Mouse (Mus musculus): ENCODE results near the gene Tango2.
"Not testable (repeated sequence)": the region's sequence is repeated elsewhere in the genome, so short reads cannot be mapped to it uniquely, and the experiment has no call there.

Gene Tango2

DNA sequence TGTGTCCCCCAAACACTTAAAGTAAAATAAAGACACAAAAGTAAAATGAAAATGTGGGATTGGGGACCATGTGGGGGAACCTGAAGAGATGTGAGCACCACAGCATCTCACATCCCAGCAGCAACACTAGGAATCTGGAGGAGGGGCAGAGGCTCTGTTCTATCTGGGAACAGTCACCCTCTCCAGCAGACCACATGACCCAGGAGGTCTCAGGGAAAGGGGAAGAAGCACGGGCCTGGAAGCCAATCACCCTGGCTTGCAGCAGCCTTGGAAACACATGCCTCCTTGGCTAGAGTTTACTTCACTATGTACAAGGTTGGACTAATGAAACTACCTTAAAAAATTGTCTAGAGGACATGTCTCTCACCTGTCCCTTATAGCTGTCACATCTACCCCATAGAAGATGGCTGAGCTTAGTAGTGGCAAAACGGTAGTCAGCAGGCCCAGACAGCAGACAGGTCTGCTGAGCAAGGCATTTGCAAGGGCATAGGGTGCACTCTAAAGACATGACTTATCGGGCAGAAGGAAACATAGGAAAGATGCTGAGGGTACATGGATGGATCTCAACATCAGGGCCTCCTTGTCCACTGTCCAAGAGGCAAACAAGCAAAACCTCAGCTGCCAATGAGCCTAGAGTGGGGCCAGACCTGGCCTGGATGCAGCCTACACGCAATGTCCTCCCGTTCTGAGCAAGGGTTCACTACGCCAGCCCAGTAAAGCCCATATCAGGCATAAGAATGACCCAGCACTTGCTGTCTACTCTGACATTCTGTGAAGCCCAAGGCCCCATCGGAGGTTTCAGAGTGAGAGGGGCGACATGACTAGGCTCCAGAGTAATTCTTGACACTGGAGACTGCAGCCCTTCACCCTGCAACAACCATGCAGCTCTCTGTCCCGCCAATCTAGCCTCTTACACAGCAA lies 5.0 kb downstream of the Tango2 start:
- no peak for DNase-seq (ENCODE audit: low spot score)

DNA sequence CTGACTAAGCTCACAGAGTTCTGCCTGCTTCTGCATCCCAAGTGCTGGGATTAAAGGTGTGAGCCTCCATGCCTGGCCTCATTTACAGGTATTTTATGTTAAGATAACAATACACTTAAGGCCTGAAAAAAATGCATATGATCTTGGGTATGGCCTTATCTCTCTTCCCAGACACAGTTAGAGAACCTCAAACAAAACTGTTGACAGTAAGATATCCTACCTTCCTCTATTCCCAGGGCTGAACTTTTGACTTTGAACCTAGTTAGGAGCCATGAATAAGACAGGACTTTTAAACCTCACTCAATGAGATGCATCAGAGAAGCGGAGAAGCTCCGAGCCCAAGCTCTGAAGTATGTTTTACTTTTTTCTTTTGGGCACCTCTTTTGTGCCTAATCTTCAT lies 5.8 kb downstream of the Tango2 start:
- no peak for DNase-seq (ENCODE audit: low spot score)

DNA sequence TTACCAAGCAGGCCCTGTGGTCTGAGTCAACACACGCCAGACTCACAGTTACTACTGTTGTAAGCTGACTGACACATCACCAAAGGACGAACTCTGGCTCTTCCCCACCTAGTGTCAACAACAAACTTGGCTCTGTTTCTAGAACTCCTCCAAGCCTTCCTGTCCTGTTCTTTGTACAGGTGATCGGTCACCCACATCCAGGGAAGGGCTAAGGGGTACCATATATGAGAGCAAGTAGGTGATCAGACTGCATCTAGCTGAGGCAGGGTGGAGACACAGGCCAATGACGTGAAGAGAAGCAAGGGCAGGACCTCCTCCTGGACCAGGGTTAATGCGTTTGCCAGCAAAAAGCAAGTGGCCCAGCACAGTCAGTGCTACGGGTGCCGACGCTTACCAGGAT lies 6.3 kb downstream of the Tango2 start:
- no peak for DNase-seq (ENCODE audit: low spot score)

DNA sequence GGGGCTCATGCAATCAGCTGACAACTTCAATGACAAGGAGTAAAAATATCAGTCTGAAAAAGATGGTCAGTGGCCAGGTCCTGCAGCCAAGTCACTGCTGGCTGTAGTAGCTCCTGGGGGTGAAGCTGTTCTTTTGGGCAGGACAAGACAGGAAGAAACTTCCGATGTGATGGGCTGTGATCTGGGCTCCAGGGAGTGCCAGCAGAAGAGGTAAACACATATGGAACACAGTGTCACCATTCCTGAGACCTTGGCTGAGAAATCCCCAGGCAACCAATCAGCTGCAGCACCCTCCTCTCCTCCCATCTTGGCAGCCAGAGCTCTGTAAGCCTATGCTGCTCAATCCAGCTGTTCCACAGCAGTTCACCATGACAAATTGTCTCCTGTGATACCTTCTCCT lies 8.0 kb downstream of the Tango2 start:
- no peak for DNase-seq (ENCODE audit: low spot score)

DNA sequence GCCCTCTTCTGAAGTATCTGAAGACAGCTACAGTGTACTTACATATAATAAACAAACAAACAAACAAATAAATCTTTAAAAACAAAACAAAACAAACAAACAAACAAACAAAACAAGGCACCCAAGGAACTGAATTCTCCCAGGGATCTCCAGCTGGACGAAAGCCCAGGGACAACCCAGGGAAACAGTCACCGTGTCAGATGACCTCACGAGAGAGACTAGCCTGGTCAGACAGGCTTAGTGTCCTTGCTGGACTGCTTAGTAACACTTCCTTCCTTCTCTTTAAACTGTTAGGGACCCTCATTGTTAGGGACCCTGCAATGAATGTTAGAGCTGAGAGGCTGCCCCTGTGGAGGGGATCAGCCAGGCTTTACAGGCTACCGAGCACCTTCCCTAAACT lies 10.6 kb downstream of the Tango2 start:
- no peak for DNase-seq (ENCODE audit: low spot score)

DNA sequence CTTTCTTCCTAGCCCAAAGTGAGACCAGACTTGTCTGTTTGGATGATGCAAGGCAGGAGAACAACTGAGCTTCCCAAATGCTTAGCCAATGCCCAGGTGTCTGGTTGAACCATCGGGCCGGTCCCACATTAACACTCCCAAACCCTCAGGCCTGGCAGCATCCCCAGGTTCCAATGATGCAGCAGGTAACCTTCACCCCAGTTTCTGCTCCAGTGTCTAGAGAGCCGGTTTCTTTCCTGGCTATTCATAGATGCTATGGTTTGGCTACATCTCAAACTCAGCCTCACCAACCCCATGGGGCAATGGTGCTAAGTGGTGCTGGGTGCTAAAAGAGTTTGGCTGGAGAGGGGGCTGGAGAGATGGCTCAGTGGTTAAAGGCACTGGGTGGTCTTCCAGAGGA lies 11.9 kb downstream of the Tango2 start:
- no peak for DNase-seq (ENCODE audit: low spot score)

DNA sequence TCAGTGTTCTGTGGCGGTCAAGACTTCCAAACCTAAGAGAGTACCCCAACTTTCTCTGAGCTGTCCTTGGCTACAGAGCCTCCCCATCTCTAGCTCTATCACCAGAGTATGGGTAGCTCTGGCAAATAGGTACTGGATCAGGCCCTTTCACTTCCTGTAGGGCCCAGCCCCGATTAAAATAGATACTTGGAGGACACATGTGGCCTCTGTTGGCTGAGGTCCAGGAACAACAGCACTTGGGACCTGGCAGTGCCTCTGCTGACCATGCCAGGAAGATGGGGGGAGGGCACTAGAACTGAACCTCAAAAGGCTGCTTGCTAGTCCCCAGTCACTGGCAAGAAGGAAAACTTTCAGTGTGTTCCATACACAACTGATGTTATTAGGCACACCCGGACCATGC lies 13.9 kb downstream of the Tango2 start:
- DNase-seq (ENCODE audit: low spot score) = no peak

DNA sequence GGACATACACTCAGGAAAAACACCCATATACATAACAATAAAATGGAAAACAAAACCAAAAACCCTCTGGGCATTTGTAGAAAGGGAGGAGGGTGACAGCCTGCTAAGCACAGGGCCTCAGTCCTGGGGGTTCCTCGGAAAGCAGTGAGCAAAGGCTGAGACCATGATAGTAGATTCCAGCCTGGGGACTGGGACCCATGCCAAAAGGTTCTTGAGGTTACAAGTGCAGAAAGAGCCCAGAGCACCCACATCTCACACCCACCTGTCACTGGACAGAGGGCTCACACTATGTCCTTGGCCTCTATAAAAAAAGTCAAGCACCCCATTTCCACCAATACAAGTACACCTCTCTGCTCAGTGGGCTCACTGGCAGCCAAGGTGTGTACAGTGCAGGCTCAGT lies 19.4 kb downstream of the Tango2 start:
- DNase-seq (ENCODE audit: low spot score) = no peak

DNA sequence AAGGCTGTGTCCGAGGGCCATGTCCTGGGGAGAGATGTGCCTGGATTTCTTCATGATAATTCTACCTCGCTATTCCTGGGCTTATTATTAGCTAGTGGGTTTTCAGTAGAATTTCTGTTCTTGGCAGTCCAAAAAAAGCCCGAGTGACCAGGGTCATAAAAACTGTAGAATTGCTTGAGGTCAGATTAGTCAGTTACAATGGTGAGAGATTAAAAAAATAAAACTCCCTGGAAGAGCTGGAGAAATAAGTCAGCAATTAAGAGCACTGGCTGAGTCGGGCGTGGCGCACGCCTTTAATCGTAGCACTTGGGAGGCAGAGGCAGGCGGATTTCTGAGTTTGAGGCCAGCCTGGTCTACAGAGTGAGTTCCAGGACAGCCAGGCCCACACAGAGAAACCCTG lies 20.0 kb downstream of the Tango2 start:
- no peak for DNase-seq (ENCODE audit: low spot score)

DNA sequence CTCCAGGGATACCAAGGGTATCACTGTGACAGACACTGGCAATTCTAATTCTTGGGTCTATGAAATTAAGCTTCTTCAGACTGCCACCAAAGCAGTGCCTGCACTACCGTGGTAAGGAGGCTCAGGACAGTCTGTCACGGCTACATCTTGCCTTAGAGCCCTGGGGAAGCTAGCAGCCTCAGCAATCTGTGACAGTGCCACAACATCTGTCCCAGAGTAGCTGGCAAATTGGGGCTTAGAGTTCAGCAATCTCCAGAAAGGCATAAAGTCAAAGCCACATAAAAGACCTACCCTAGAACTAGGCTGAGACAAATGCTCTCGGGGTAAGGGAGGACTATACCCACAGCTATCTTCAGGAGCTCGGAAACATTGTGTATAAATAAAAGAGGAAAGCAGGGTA lies 22.2 kb downstream of the Tango2 start:
- no peak for DNase-seq (ENCODE audit: low spot score)

DNA sequence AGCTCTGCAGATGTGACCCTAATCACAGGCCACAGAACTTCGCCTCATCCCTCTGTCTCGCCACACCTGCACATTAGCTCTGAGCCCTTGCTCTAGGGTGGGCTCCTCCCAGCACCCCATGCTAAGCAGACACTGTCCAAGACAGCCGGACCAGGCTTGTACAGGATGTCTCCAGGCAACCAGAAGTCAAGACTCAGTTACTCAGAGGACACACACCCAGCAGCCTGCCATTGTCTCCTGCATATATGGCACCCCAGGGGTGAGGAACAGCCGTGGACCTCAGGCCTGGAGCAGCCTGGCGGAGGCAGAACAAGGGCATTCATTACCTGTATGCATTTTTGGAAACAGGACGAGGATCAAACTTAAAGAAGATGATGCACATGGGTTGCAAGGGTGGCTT lies 23.9 kb downstream of the Tango2 start:
- no peak for DNase-seq (ENCODE audit: low spot score)

DNA sequence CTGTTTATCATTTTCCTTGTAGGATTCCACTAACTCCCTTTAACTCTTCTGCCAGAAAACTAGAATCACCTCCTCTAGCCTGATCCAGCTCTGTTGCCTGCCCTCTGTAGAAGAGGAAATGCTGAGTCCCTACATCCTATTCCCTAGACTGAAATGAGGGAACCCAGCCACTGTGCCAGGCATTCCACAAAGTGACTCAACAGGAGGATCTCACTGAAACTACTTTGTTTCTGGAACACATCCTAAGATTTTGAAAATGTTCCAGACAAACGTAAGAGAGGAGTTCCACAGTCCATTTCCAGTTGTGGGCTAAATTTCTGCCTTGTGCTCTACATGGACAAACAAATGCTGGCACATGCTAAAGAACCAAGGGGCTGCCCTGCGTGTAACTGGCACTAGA lies 24.4 kb downstream of the Tango2 start:
- no peak for DNase-seq (ENCODE audit: low spot score)

DNA sequence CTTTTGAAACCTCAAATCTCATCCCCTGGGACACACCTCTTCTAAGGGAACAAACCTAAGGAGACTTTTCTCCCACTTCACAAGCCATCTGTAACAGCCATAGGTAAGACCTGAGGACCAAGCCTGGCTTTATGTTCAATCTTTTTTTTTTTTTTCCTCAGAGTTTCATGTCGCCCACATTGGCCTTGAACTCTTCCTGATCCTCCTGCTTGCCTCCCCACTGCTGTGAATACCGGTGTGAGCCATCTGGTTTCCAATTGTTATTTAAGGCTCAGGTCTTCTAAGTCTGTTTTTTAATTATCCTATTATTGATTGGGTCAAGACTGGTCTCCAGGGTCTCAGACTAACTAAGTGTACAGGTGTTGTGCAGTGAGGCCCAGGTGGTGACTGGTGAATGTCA lies 26.5 kb downstream of the Tango2 start:
- no peak for DNase-seq (ENCODE audit: low spot score)

DNA sequence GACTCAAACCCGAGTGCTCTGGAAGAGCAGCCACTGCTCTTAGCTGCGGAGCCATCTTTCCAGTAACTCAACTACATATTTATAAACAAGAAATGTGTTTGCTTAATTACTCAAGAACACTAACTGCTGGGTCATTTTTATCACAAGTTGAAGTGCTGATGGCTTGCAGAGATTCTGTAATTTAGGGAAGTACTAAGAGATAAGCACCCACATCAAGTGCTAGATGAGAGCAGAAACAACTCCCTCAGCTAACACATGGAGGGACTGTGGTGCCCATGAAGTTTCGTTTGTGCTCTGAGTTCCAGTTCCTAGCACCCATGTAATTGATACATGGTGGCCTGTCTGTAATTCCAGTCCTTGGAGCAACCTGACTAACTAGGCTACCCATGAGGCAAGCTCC lies 28.9 kb downstream of the Tango2 start:
- no peak for DNase-seq (ENCODE audit: low spot score)

DNA sequence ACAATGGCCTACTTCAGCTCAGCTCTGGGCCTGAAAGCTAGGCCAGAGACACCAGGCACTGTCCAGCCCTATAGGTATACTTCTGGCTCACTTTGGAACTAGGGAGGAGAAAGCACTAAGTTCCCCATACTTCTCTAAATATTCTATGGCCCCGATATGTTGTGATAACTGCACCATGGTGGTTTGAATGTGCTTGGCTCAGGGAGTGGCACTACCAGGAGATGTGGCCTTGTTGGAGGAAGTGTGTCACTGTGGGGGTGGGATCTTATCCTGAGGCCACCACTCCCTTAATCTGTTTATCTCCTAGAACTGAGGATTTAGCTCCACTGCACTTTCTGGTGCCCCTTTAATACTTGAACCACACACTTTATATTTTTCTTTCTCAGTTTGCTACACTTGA lies 39.7 kb downstream of the Tango2 start:
- DNase-seq (ENCODE audit: low spot score) = no peak

DNA sequence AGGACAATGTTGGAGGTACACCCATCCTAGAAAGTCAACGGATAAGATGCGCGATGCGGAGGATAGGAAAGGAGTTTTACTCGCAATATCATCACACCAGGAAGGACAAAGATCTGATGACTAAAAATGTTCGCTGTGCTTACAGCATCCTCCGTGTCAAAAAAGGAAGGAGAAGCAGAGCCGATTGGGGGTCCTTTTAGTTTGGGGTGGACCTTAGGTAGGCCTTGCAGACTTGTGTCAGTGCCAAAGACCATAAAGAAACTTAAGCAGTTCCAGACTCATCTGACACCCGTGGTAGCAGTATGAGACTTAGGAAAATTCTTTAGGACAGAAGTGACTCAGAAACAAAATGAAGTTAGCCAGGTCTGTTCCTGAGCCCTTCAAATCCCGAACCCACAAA lies 58.3 kb downstream of the Tango2 start:
- not testable (repeated sequence) for DNase-seq (ENCODE audit: low spot score)

DNA sequence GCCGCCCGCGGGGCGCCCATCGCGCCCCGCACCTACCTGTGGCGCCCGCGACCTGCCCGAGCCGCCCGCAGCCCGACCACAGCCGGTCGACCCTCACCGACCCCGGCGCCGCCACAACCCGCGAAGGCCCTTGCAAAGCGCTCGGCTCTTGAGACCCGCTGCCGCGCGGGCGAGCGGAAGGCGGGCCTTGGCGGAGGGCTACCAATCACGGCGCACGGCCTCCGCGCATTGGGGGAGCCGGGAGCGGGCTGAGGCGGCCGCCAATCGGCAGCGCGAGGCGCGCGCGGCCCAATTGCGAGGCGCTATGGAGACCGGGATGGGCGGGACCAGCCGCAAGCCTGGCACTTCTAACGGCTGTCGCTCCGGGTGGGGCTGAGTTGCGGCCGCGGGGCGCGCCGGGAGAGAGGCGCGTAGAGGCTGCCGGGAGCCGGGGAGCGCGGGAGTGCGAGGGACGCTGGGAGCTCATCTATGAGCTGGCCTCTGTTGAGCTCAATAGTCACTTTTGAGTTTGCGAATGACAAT lies 58.8 kb downstream of the Tango2 start, which contains the start of gene Dgcr8:
Dgcr8 (minus strand) TSS at position 180 of the 522 bp plus-strand sequence.
- DNase-seq (ENCODE audit: low spot score) = peak; percentile 99

DNA sequence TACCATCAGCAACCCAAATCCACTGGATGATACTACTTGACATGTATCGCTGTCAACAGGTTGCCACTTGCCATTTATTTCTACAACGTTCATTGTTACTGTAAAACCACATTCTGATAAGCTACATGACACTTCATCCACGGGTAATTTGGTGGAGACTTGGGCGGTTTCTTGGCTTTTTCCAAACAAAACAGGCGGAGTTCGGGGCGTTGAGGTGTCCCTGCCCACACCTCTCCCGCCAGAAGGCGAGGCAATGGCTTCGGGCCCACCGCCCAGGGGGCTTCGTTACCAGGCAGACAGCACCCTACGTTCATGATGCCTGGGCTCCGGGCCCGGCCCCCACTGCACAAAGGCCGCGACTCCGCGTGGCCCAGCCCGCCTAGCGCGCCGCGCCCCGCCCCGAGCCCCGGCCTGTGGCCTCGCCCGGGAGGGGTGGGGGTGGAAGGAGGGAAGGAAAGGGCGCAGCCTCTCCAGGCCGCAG lies 59.3 kb downstream of the Tango2 start:
- no peak for DNase-seq (ENCODE audit: low spot score)

DNA sequence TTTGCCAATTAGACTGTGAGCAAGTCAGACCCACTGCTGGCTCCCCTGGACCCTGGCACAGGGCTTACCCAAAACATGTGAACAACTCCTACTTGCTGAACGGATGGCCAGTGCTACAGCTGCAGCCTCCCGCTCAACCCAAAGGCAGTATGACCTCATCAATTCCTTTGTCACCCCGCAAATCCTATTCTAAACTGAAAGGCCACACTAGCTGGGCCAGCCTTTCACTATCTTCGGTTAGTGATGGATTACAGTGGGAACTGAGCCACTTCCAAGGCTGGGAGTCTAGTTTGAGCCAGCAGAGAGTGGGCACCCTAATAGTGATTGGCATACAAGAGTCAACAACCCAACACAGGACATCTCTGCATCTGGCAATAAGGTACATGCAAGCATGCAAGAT lies 59.7 kb downstream of the Tango2 start:
- DNase-seq (ENCODE audit: low spot score) = no peak

DNA sequence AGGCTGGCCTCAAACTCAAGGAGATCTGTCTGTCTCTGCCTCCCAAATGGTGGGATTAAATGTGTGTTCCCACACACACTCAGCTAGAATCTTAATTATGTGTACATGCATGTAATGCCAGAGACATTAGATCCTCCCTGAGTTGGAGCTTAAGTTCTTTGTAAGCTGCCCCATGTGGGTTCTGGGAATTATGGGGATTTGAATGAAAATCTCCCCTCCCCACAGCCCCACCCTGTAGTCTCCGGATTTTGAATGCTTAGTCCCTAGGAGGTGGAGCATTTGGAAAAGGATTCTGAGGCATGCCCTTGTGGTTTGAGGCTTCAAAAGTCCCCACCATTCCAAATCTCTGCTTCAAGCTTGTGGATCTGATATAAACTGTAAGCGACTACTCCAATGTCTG lies 72.7 kb downstream of the Tango2 start:
- DNase-seq (ENCODE audit: low spot score) = no peak

DNA sequence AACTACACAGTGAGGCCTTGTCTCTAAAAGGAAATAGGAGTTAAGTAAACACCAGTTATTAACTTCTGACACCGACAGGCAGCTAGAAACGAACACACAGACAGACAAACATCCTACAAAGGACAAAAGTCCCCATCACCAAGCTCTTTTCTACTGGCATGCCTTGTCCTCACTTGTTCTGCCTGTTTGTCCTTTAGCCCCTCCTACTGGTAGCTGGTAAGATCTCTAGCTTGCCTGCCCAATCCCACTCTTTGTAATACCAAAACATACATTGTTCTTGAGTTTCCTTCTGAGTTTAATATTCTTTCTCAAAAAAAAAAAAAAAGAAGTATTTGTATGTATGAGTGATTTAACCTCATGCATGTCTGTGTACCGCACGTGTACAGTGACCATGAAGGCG lies 79.7 kb downstream of the Tango2 start:
- DNase-seq (ENCODE audit: low spot score) = no peak

DNA sequence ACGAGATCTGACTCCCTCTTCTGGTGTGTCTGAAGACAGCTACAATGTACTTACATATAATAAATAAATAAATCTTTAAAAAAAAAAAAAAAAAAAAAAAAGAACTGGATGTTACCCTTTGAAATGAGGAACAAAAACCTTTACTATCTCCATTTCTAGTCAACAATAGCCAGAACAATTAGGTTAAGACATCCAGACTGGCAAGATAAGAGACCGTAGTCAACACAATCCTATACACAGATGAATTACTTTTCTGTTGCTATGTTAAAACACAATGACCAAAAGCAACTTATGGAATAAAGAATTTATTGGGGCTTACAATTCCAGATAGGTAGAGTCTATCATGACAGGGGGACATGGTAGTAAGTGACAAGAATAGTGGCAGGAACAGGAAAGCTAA lies 82.9 kb downstream of the Tango2 start:
- DNase-seq (ENCODE audit: low spot score) = no peak

DNA sequence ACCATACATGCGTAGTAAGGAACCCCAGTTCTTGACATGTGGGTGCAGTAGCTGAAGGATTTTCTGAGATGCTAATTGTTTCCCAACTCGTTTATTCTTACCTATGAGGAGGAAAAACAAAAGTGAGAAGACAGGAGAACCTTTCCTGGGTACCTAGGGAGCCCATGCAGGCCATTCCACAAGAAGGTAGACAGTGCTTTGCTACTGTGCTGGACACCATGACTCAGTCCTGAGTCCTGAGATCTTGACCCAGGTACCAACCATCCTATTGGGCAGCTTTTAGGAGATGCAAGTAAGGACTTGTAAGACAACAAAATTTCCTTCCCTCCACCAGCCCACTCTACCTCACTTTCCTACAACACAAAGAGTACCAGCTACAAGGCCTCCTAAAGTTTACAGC lies 89.7 kb downstream of the Tango2 start, which contains the start of gene Gm49776:
Gm49776 (minus strand) TSS at position 101 of the 400 bp plus-strand sequence.
- no peak for DNase-seq (ENCODE audit: low spot score)

DNA sequence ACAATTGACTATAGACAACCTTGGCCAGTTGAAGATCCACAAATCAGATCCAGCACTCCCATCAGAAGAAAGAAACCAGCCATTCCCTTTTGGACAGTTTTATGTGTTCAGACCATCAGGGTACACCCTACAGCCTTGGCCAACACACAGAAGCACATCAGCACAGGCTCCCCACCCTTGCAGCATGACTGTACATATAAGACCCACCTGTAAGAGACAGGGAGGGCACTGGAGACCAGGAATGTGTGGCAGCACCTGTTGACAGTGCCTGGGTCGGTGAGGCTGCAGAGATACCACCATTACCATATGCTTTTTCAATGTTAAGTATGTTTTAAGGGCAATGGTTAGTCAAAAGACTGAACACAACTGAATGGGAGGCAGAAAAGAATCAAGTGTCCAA lies 94.0 kb downstream of the Tango2 start:
- no peak for DNase-seq (ENCODE audit: low spot score)
